Mouse (Mus musculus) stomach, embryonic 15.5 days (tissue): ENCODE measurements around the gene Spats1. TPM values are rescaled to one million over a fixed set of nuclear protein-coding genes. Genes with fewer than 3 reads are reported as not detected.

Experiments
- ATAC-seq: fragments of 200-750 bp; cut with Nextera tagmentation; 2 replicates; pipeline ENCODE4 v1.8.0; 2017; ENCODE audit warnings: low read depth, moderate number of reproducible peaks, moderate TSS enrichment; ENCODE audit not compliant: insufficient read depth, low FRiP score
- H3K27ac ChIP-seq: fragments of 300-500 bp; sonication (generic); 2 replicates; pipeline ENCODE4 v1.5.1; 2015; ENCODE audit warnings: mild to moderate bottlenecking, inconsistent platforms
- H3K27me3 ChIP-seq: fragments of 300-500 bp; sonication (generic); replicated peaks from 2 replicates; pipeline ENCODE4 v1.6.1; 2015; ENCODE audit warnings: inconsistent platforms
- H3K36me3 ChIP-seq: fragments of 300-500 bp; sonication (generic); 2 replicates; pipeline ENCODE4 v1.6.1; 2015; ENCODE audit warnings: inconsistent platforms
- H3K4me1 ChIP-seq: fragments of 300-500 bp; sonication (generic); 2 replicates; pipeline ENCODE4 v1.6.1; 2015; ENCODE audit warnings: inconsistent platforms
- H3K4me2 ChIP-seq: fragments of 300-500 bp; sonication (generic); 2 replicates; pipeline ENCODE4 v1.6.1; 2015; ENCODE audit warnings: mild to moderate bottlenecking, inconsistent platforms
- H3K4me3 ChIP-seq: fragments of 300-500 bp; sonication (generic); replicated peaks from 2 replicates; pipeline ENCODE4 v1.5.1; 2015; ENCODE audit warnings: inconsistent platforms
- H3K9ac ChIP-seq: fragments of 300-500 bp; sonication (generic); 2 replicates; pipeline ENCODE4 v1.6.1; 2015; ENCODE audit warnings: inconsistent platforms
- H3K9me3 ChIP-seq: fragments of 300-500 bp; sonication (generic); 2 replicates; pipeline ENCODE4 v1.6.1; 2016; ENCODE audit warnings: inconsistent platforms
- WGBS: fragments of 180-500 bp; shearing (Covaris S2); methylation state at CpG from one replicate; pipeline ENCODE4 v1.1.7; 2015; 5-methylcytosine and 5-hydroxymethylcytosine counted together
- polyA plus RNA-seq: library from polyadenylated mRNA; unstranded; fragments of >200 nt; fragmentation: Nextera tagmentation; extraction: Ambion mirVana; gene quantifications from 2 replicates; pipeline ENCODE4 v1.2.1, GENCODE M21; 2015

The Spats1 gene
- polyA plus RNA-seq, 1 experiment from 2014 or later: 0.30 TPM

DNA sequence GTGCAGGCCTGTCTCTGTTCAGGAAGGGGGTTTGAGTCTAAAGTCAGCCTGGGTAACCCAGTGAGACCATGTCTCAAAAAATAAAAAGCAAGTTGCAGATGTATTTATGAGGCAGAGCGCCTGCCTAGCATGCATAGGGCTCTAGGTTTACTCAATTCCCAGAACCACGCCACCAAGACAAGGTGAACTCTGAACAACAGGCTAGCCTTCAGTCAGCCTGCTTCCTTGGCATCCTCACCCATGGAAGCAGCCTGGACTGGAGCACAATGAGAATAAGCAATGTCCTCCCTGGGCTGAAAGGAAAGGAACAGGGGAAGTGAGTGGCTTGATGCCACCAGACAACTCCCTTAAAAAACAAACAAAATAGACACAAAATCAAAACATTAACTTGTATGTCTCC lies 77.2 kb downstream of the Spats1 start:
- Histone ChIP-seq H3K36me3 (peaks cover 3% of the 10 kb centered on the region; the same call in 1 of the 2 replicates), H3K27me3 (no peaks in the 10 kb centered on the region), H3K9me3 (no peaks in the 10 kb centered on the region), H3K4me2 (no peak overlapping the region), H3K4me1 (no peaks in the 10 kb centered on the region), H3K27ac (no peak overlapping the region), H3K9ac (no peak overlapping the region), H3K4me3 (no peak overlapping the region)
- ATAC-seq: no peak
- WGBS: 90% methylated on average over 2 of the region's 2 CpGs

DNA sequence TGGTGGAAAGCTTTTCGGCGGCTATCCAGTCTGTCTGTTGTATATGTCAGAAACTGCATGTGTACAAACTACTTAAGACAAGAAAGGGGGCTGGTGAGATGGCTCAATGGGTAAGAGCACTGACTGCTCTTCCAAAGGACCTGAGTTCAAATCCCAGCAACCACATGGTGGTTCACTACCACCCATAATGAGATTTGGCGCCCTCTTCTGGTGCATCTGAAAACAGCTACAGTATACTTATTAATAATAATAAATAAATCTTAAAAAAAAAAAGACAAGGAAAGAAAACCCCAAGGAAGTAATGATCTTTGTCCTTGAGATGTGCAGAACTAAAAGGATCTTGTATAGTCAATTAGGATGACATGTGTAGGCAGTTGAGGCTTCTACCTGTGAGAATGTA lies 77.7 kb downstream of the Spats1 start:
- H3K9ac ChIP-seq: no peak overlapping the region
- H3K9me3 ChIP-seq: no peaks in the 10 kb centered on the region
- H3K4me1 ChIP-seq: no peaks in the 10 kb centered on the region
- no peak for ATAC-seq
- no peak overlapping the region for H3K27ac ChIP-seq
- WGBS: 69% methylated on average over 3 of the region's 3 CpGs
- no peak overlapping the region for H3K4me3 ChIP-seq
- H3K27me3 ChIP-seq: no peaks in the 10 kb centered on the region
- peaks cover 6% of the 10 kb centered on the region; the same call in 1 of the 2 replicates for H3K36me3 ChIP-seq
- H3K4me2 ChIP-seq: no peak overlapping the region

DNA sequence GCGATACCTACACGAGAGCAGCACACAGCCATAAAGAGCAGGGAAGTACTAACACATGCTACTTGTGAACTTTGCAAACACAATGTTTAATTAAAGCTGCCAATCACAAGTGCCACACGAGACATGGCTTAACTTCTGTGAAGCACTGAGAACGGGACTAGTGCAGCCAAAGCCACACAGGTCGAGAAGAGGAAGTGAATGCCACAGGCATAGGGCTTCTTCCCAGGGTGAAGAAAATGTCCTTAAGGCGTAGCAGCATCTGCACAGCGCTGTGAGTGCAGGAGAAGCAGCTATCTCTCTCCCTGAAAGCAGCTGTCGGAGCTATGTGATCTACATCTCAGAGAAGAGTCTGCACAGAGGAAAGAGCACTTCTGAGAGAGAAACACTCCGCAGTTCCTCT lies 80.6 kb downstream of the Spats1 start:
- H3K27ac ChIP-seq: no peak overlapping the region
- 64% methylated on average over 9 of the region's 9 CpGs for WGBS
- no peak overlapping the region for H3K9ac ChIP-seq
- H3K4me1 ChIP-seq: no peaks in the 10 kb centered on the region
- ATAC-seq: no peak
- no peaks in the 10 kb centered on the region for H3K27me3 ChIP-seq
- no peaks in the 10 kb centered on the region for H3K9me3 ChIP-seq
- peaks cover 27% of the 10 kb centered on the region for H3K36me3 ChIP-seq
- no peak overlapping the region for H3K4me3 ChIP-seq
- H3K4me2 ChIP-seq: no peak overlapping the region

DNA sequence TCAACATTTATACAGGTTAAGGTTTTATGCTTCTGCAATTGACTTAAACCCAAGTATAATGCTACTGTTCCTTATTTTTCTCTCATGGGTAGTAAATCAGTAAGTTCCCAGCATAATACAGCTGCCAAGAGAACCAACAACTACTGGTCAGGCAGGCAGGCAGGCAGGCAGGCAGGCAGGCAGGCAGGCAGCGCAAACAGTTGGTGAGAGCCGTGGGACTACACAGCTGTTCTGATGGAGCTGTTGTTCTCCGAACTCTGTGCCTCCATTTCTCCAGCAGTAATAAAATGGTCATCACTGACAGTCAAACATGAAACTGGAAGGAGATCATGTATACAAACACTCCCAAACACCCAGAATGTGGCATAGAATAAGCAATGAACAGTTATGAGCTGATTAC lies 81.5 kb downstream of the Spats1 start:
- Histone ChIP-seq H3K27ac (no peak overlapping the region), H3K9me3 (no peaks in the 10 kb centered on the region), H3K4me2 (no peak overlapping the region), H3K27me3 (no peaks in the 10 kb centered on the region), H3K36me3 (peaks cover 27% of the 10 kb centered on the region), H3K4me3 (no peak overlapping the region), H3K9ac (no peak overlapping the region), H3K4me1 (no peaks in the 10 kb centered on the region)
- no peak for ATAC-seq
- WGBS: 77% methylated on average over 3 of the region's 3 CpGs

Other genes with a start within 250 kb of the Spats1 start
- 55.7 and 59.0 TPM in 2 replicates for gene Cdc5l, start 41.7 kb downstream of the Spats1 start, polyA plus RNA-seq
- gene Aars2, start 31.4 kb upstream of the Spats1 start, polyA plus RNA-seq: 17.2 and 17.7 TPM in 2 replicates
- 0.12 and 0.36 TPM in 2 replicates for gene Tcte1, start 48.0 kb upstream of the Spats1 start, polyA plus RNA-seq
- 2.3 and 2.5 TPM in 2 replicates for gene Tmem151b, start 74.3 kb upstream of the Spats1 start, polyA plus RNA-seq
- 4.3 and 4.4 TPM in 2 replicates for gene Nfkbie, start 80.3 kb upstream of the Spats1 start, polyA plus RNA-seq
- 115 and 131 TPM in 2 replicates for gene Slc35b2, start 88.5 kb upstream of the Spats1 start, polyA plus RNA-seq
- gene Hsp90ab1, start 97.9 kb upstream of the Spats1 start, polyA plus RNA-seq: 1,532 and 1,551 TPM in 2 replicates
- gene Slc29a1, start 124.2 kb upstream of the Spats1 start, polyA plus RNA-seq: 83.4 and 88.9 TPM in 2 replicates
- 0.40 and 1.3 TPM in 2 replicates for gene Mymx, start 126.7 kb upstream of the Spats1 start, polyA plus RNA-seq
- gene Capn11, start 183.9 kb upstream of the Spats1 start, polyA plus RNA-seq: 0.26 and 0.41 TPM in 2 replicates
- gene Mrpl14, start 210.9 kb upstream of the Spats1 start, polyA plus RNA-seq: 145 and 154 TPM in 2 replicates
- 39.8 and 43.3 TPM in 2 replicates for gene Tmem63b, start 211.5 kb upstream of the Spats1 start, polyA plus RNA-seq